Comparison of ENCODE assay signal across 26 mouse cellular contexts in the genomic region with DNA sequence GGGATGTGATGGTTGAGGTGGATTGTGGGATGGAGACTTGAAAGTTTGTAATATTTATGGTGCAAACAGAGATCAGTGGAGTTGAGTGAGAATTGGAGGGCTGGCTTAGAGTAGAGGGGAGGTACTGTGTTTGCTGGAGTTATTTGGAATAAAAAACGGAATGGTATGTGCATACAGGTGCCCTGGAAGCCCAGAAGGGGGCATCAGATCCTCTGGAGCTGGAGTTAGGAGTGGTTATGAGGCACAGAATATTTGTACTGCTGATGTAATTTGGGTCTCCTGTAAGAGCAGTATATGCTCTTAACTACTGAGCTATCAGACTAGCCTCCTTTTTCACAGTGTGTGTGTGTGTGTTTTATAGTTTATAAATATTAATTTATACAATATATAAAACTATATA. TPM values are rescaled to one million over a fixed set of nuclear protein-coding genes. Genes with fewer than 3 reads are reported as not detected.
DNase-seq lines count a peak whose midpoint lies in the region; ATAC-seq and TF ChIP-seq lines count a peak whose summit lies in the region.
"Had no signal": no experiment of that assay in that cellular context is flagged by ENCODE, and none has a peak within 500 bp of the region (broad histone marks: within the 10 kb centered on the region; RNA-seq: fewer than 3 reads in every experiment).

No protein-coding gene starts in this region.

- no peaks in the 10 kb centered on the region for H3K36me3 ChIP-seq in heart, postnatal 0 days (replicated peaks; ENCODE audit: control insufficient read depth, insufficient read depth, low read length)
- no peaks in the 10 kb centered on the region for H3K36me3 ChIP-seq in liver, postnatal 0 days (replicated peaks; ENCODE audit: insufficient read depth, low read length)
- no peaks in the 10 kb centered on the region for H3K36me3 ChIP-seq in liver, embryonic 11.5 days (ENCODE audit: control insufficient read depth, insufficient read depth, low read length)
- no peaks in the 10 kb centered on the region for H3K36me3 ChIP-seq in CH12.LX (replicated peaks in 1 of 2; ENCODE audit: control insufficient read depth in 1 of 2, insufficient read depth in 1 of 2, low read length in 1 of 2)
- H3K36me3 ChIP-seq: midbrain, embryonic 13.5 days; neural tube, embryonic 12.5 days had no signal

- TF ChIP-seq EP300 in heart, postnatal 0 days (IDR thresholded peaks at IDR 0.05; ENCODE audit: low read depth), result no peak
- TF ChIP-seq EP300 in liver, postnatal 0 days (IDR thresholded peaks at IDR 0.05; ENCODE audit: low read depth), result no peak
- no peak for TF ChIP-seq EP300 in CH12.LX (IDR thresholded peaks at IDR 0.05; ENCODE audit: low read length)

- in situ Hi-C loops in CH12.LX (cut with MboI; ENCODE audit: low pct_ligation_motif_present, low pct_unique_long_range_greater_than_20kb, low sequenced_read_pairs), result no loop called here

- no peaks in the 10 kb centered on the region for H3K27me3 ChIP-seq in heart, postnatal 0 days (ENCODE audit: control insufficient read depth, insufficient read depth, low read length)
- H3K27me3 ChIP-seq in liver, postnatal 0 days (ENCODE audit: insufficient read depth, low read length), result no peaks in the 10 kb centered on the region
- H3K27me3 ChIP-seq in liver, embryonic 11.5 days (replicated peaks; ENCODE audit: control insufficient read depth, insufficient read depth, low read length), result no peaks in the 10 kb centered on the region
- peaks cover 4% of the 10 kb centered on the region for H3K27me3 ChIP-seq in CH12.LX (replicated peaks)
- H3K27me3 ChIP-seq: forebrain, embryonic 13.5 days; midbrain, embryonic 13.5 days; neural tube, embryonic 12.5 days had no signal

- no peak for TF ChIP-seq POLR2A in CH12.LX (IDR thresholded peaks at IDR 0.05; ENCODE audit: low read depth, low read length)

- dilution Hi-C loops in CH12.LX (cut with MboI; ENCODE audit: extremely low pct_ligation_motif_present, extremely low pct_unique_long_range_greater_than_20kb, low sequenced_read_pairs), result no loop called here

- peak; percentile 29 for TF ChIP-seq RAD21 in CH12.LX (IDR thresholded peaks at IDR 0.05; ENCODE audit: low read depth, low read length)

- H3K79me2 ChIP-seq in CH12.LX (replicated peaks; ENCODE audit: control insufficient read depth, extremely low read depth, insufficient read depth, poor library complexity, severe bottlenecking), result no peaks in the 10 kb centered on the region

- no peak overlapping the region for H3K27ac ChIP-seq in heart, postnatal 0 days (ENCODE audit: low read depth)
- no peak overlapping the region for H3K27ac ChIP-seq in liver, postnatal 0 days (ENCODE audit: low read depth)
- H3K27ac ChIP-seq in liver, embryonic 11.5 days (ENCODE audit: low read depth, low read length), result no peak overlapping the region
- H3K27ac ChIP-seq in CH12.LX (ENCODE audit: insufficient read depth, low read depth), result no peak overlapping the region
- H3K27ac ChIP-seq: forebrain, embryonic 13.5 days; gastrocnemius, adult 2 months; liver, embryonic 14.5 days; midbrain, embryonic 13.5 days; neural tube, embryonic 12.5 days had no signal

- WGBS in heart, postnatal 0 days, result 52% methylated on average over 1 of the region's 1 CpGs
- WGBS in liver, postnatal 0 days (ENCODE audit: insufficient replicate concordance), result 25% methylated on average over 1 of the region's 1 CpGs
- WGBS in liver, embryonic 11.5 days, result 33% methylated on average over 1 of the region's 1 CpGs

- ATAC-seq in heart, postnatal 0 days (ENCODE audit: insufficient read depth, low read depth), result no peak
- ATAC-seq in liver, postnatal 0 days, result no peak
- no peak for ATAC-seq in liver, embryonic 11.5 days (replicated peaks; ENCODE audit: low FRiP score)
- no peak for ATAC-seq in megakaryocyte-erythroid progenitor cell, adult 5-6 weeks (replicated peaks; ENCODE audit: low FRiP score, low TSS enrichment, poor library complexity, severe bottlenecking)
- ATAC-seq: forebrain, embryonic 13.5 days; midbrain, embryonic 13.5 days had no signal

- DNase-seq in heart, postnatal 0 days (ENCODE audit: low spot score), result no peak
- DNase-seq in heart, adult 8-10 months (ENCODE audit: low spot score), result no peak
- no peak for DNase-seq in liver, postnatal 0 days
- no peak for DNase-seq in liver, embryonic 11.5 days (ENCODE audit: low spot score)
- peak; percentile 9 for DNase-seq in CH12.LX (ENCODE audit: extremely low read depth)
- DNase-seq in brain, adult 2 months (ENCODE audit: low read depth, low spot score), result peak; percentile 25
- DNase-seq: adrenal gland, adult 2 months; B cell, adult 2 months; cerebellum, adult 11-12 months; cerebellum, postnatal 14 days; gastrocnemius, adult 2 months; heart, postnatal 10 days; kidney, adult 8-10 months; kidney, postnatal 14 days; right cerebral cortex, postnatal 25 days; thymus, postnatal 14 days had no signal

- H3K9me3 ChIP-seq in heart, postnatal 0 days (replicated peaks; ENCODE audit: control insufficient read depth, low read length), result no peaks in the 10 kb centered on the region
- no peaks in the 10 kb centered on the region for H3K9me3 ChIP-seq in liver, postnatal 0 days (ENCODE audit: low read length)
- H3K9me3 ChIP-seq in liver, embryonic 11.5 days (ENCODE audit: control insufficient read depth, low read length), result no peaks in the 10 kb centered on the region
- H3K9me3 ChIP-seq in CH12.LX (replicated peaks; ENCODE audit: low read length), result no peaks in the 10 kb centered on the region
- H3K9me3 ChIP-seq: forebrain, embryonic 13.5 days; midbrain, embryonic 13.5 days; neural tube, embryonic 12.5 days had no signal

- TF ChIP-seq CTCF in heart, postnatal 0 days (IDR thresholded peaks at IDR 0.05; ENCODE audit: low read depth), result 0 out of 2 replicates have a peak, but pooled peaks have one; percentile 3
- 0 out of 2 replicates have a peak, but pooled peaks have one; percentile 3 for TF ChIP-seq CTCF in liver, postnatal 0 days (IDR thresholded peaks at IDR 0.05; ENCODE audit: low read depth)
- peak in 1 of 2 experiments; percentile 44; a peak in 2 of 4 replicates for TF ChIP-seq CTCF in CH12.LX (conservative IDR thresholded peaks at IDR 0.05 in 1 of 2, IDR thresholded peaks at IDR 0.05 in 1 of 2; ENCODE audit: low read depth in 2 of 2, low read length in 2 of 2)

- H3K4me1 ChIP-seq in heart, postnatal 0 days (ENCODE audit: control insufficient read depth, insufficient read depth), result no peaks in the 10 kb centered on the region
- H3K4me1 ChIP-seq in liver, postnatal 0 days (ENCODE audit: insufficient read depth), result no peaks in the 10 kb centered on the region
- no peaks in the 10 kb centered on the region for H3K4me1 ChIP-seq in liver, embryonic 11.5 days (replicated peaks; ENCODE audit: control insufficient read depth, insufficient read depth, low read length)
- no peaks in the 10 kb centered on the region; a peak in 1 of 4 replicates for H3K4me1 ChIP-seq in CH12.LX (ENCODE audit: control insufficient read depth in 1 of 2, insufficient read depth in 2 of 2)

- no peak overlapping the region for H3K4me3 ChIP-seq in heart, postnatal 0 days (ENCODE audit: low read depth, low read length)
- no peak overlapping the region for H3K4me3 ChIP-seq in liver, postnatal 0 days (ENCODE audit: low read depth, low read length)
- no peak overlapping the region for H3K4me3 ChIP-seq in liver, embryonic 11.5 days (ENCODE audit: low read depth, low read length)
- no peak overlapping the region for H3K4me3 ChIP-seq in CH12.LX (replicated peaks in 1 of 3; ENCODE audit: low read depth in 2 of 3, low read length in 2 of 3, poor library complexity in 1 of 3)
- H3K4me3 ChIP-seq: forebrain, embryonic 13.5 days; gastrocnemius, adult 2 months; midbrain, embryonic 13.5 days; neural tube, embryonic 12.5 days had no signal

- H3K4me2 ChIP-seq in heart, postnatal 0 days (ENCODE audit: low read depth, low read length), result no peak overlapping the region
- H3K4me2 ChIP-seq in liver, postnatal 0 days (ENCODE audit: low read depth, low read length), result no peak overlapping the region
- no peak overlapping the region for H3K4me2 ChIP-seq in liver, embryonic 11.5 days
- H3K4me2 ChIP-seq in CH12.LX (ENCODE audit: insufficient read depth, low read depth, poor library complexity, severe bottlenecking), result no peak overlapping the region
- H3K4me2 ChIP-seq: forebrain, embryonic 13.5 days; heart, embryonic 11.5 days; midbrain, embryonic 13.5 days; neural tube, embryonic 12.5 days had no signal

- H3K9ac ChIP-seq in heart, postnatal 0 days (replicated peaks; ENCODE audit: low read depth, low read length), result no peak overlapping the region
- no peak overlapping the region for H3K9ac ChIP-seq in liver, postnatal 0 days (replicated peaks)
- no peak overlapping the region for H3K9ac ChIP-seq in liver, embryonic 11.5 days (ENCODE audit: low read depth, low read length)
- H3K9ac ChIP-seq in CH12.LX (ENCODE audit: insufficient read depth, low read depth), result no peak overlapping the region
- H3K9ac ChIP-seq: forebrain, embryonic 13.5 days; liver, embryonic 14.5 days; midbrain, embryonic 13.5 days; neural tube, embryonic 12.5 days had no signal

TF ChIP-seq in CH12.LX, 34 proteins besides CTCF, POLR2A, EP300 and RAD21:
- no peak for TF ChIP-seq ZMIZ1 (IDR thresholded peaks at IDR 0.05; ENCODE audit: low read depth, low read length)
- TF ChIP-seq SMC3 (IDR thresholded peaks at IDR 0.05; ENCODE audit: low read depth, low read length), result peak; percentile 39

RNA-seq across cellular contexts. Expression of a gene that starts 10.3 kb away (rescaled TPM):
- 0.42 TPM in 1 of 2 replicates, not detected in the other for total RNA-seq in heart, postnatal 0 days (2014; rRNA removed; ENCODE audit: low replicate concordance)
- polyA plus RNA-seq in heart, postnatal 0 days (2015; fragmentation: Nextera tagmentation; extraction: Ambion mirVana), result 0.16 and 0.25 TPM in 2 replicates
- not detected for total RNA-seq in heart, adult 8-10 months (2022)
- 0.08 and 0.13 TPM in 2 replicates for polyA plus RNA-seq in liver, postnatal 0 days (2015; fragmentation: Nextera tagmentation; extraction: Ambion mirVana)
- polyA plus RNA-seq in liver, embryonic 11.5 days (2014; fragmentation: Nextera tagmentation; extraction: Ambion mirVana), result 0.45 and 0.73 TPM in 2 replicates
- total RNA-seq in CH12.LX (2012; rRNA removed) (0.04 TPM in 1 of 2 replicates, not detected in the other), CH12.LX (2014; rRNA removed) (not detected in 2 replicates)
- polyA plus RNA-seq in CH12.LX (2012; ENCODE audit: insufficient read length, low read depth), result not detected in 2 replicates
- not detected in 2 replicates for total RNA-seq in megakaryocyte-erythroid progenitor cell, adult 5-6 weeks (2014; fragmentation: Nextera tagmentation)
- total RNA-seq in megakaryocyte-erythroid progenitor cell, adult 5-6 weeks (2017), result not detected in 2 replicates
- total RNA-seq: gastrocnemius, adult 2 months; megakaryocyte, adult 5-6 weeks had no signal

RNA-seq across cellular contexts. Expression of a gene that starts 37.7 kb away (rescaled TPM):
- not detected in 2 replicates for total RNA-seq in heart, postnatal 0 days (2014; rRNA removed; ENCODE audit: low replicate concordance)
- polyA plus RNA-seq in heart, postnatal 0 days (2015; fragmentation: Nextera tagmentation; extraction: Ambion mirVana), result not detected in 2 replicates
- total RNA-seq in heart, adult 8-10 months (2022), result not detected
- not detected in 2 replicates for polyA plus RNA-seq in liver, postnatal 0 days (2015; fragmentation: Nextera tagmentation; extraction: Ambion mirVana)
- polyA plus RNA-seq in liver, embryonic 11.5 days (2014; fragmentation: Nextera tagmentation; extraction: Ambion mirVana), result not detected in 2 replicates
- total RNA-seq in CH12.LX (2012; rRNA removed) (not detected in 2 replicates), CH12.LX (2014; rRNA removed) (not detected in 2 replicates)
- polyA plus RNA-seq in CH12.LX (2012; ENCODE audit: insufficient read length, low read depth), result not detected in 2 replicates
- total RNA-seq in megakaryocyte-erythroid progenitor cell, adult 5-6 weeks (2014; fragmentation: Nextera tagmentation), result not detected in 2 replicates
- not detected in 2 replicates for total RNA-seq in megakaryocyte-erythroid progenitor cell, adult 5-6 weeks (2017)
- total RNA-seq: adrenal gland, adult 2 months; adrenal gland, postnatal 4 days; gastrocnemius, adult 2 months; heart, postnatal 10 days; megakaryocyte, adult 5-6 weeks had no signal
- polyA plus RNA-seq: hindbrain, embryonic 11.5 days; liver, embryonic 14.5 days; neural tube, embryonic 12.5 days; spleen, adult 2 months had no signal

Comparison
In these comparisons a context has a peak if more than half of its experiments do, and no peak if none do; other contexts are left out.
1. DNase-seq: peak in CH12.LX (single experiment) and brain, adult 2 months (single experiment); none in heart, postnatal 0 days (single experiment), heart, adult 8-10 months (single experiment), liver, postnatal 0 days (single experiment) and liver, embryonic 11.5 days (single experiment).